Mouse (Mus musculus) liver, embryonic 13.5 days (tissue): ENCODE results near the gene Olfr399. TPM values are rescaled to one million over a fixed set of nuclear protein-coding genes. Genes with fewer than 3 reads are reported as not detected.

Experiments used
- ATAC-seq: fragments of 200-750 bp; cut with Nextera tagmentation; 2 replicates; pipeline ENCODE4 v1.8.0; 2017; ENCODE audit warnings: low read depth, mild to moderate bottlenecking, moderate number of reproducible peaks, moderate library complexity
- DNase-seq: peaks from one replicate; pipeline ENCODE4 v3.0.0; 2022
- H3K27ac ChIP-seq: fragments of 300-500 bp; sonication (generic); 2 replicates; pipeline ENCODE4 v1.5.1; 2015; ENCODE audit warnings: moderate library complexity, mild to moderate bottlenecking, inconsistent platforms
- H3K27me3 ChIP-seq: fragments of 300-500 bp; sonication (generic); 2 replicates; pipeline ENCODE4 v1.6.1; 2015; ENCODE audit warnings: mild to moderate bottlenecking, inconsistent platforms
- H3K36me3 ChIP-seq: fragments of 300-500 bp; sonication (generic); 2 replicates; pipeline ENCODE4 v1.6.1; 2015; ENCODE audit warnings: mild to moderate bottlenecking, inconsistent platforms
- H3K4me1 ChIP-seq: fragments of 300-500 bp; sonication (generic); replicated peaks from 2 replicates; pipeline ENCODE4 v1.6.1; 2015; ENCODE audit warnings: inconsistent platforms
- H3K4me2 ChIP-seq: fragments of 300-500 bp; sonication (generic); 2 replicates; pipeline ENCODE4 v1.6.1; 2015; ENCODE audit warnings: inconsistent platforms, mild to moderate bottlenecking, moderate library complexity
- H3K4me3 ChIP-seq: fragments of 300-500 bp; sonication (generic); replicated peaks from 2 replicates; pipeline ENCODE4 v1.5.1; 2015; ENCODE audit warnings: mild to moderate bottlenecking, inconsistent platforms
- H3K9ac ChIP-seq: fragments of 300-500 bp; sonication (generic); 2 replicates; pipeline ENCODE4 v1.6.1; 2015; ENCODE audit warnings: mild to moderate bottlenecking, inconsistent platforms
- H3K9me3 ChIP-seq: fragments of 300-500 bp; sonication (generic); replicated peaks from 2 replicates; pipeline ENCODE4 v1.6.1; 2016; ENCODE audit warnings: inconsistent platforms
- WGBS: fragments of 180-500 bp; shearing (Covaris S2); methylation state at CpG from one replicate; pipeline ENCODE4 v1.1.7; 2015; ENCODE audit not compliant: insufficient replicate concordance; 5-methylcytosine and 5-hydroxymethylcytosine counted together
- polyA plus RNA-seq: library from polyadenylated mRNA; unstranded; fragments of >200 nt; fragmentation: Nextera tagmentation; extraction: Ambion mirVana; gene quantifications from 2 replicates; pipeline ENCODE4 v1.2.1, GENCODE M21; 2015

Gene Olfr399
- polyA plus RNA-seq, result not detected in 2 replicates

- WGBS, result 59% methylated on average over 2 of the region's 2 CpGs
- ATAC-seq, result no peak
- no peak within 1 kb of the TSS for H3K27ac ChIP-seq
- H3K9me3 ChIP-seq, result 0 out of 2 replicates have a peak, but pooled peaks cover 2% of the 10 kb centered on the region
- no peak for DNase-seq
- H3K4me2 ChIP-seq, result no peak within 1 kb of the TSS
- no peaks in the 10 kb centered on the region for H3K27me3 ChIP-seq
- no peak within 1 kb of the TSS for H3K4me3 ChIP-seq
- H3K36me3 ChIP-seq, result no peaks in the 10 kb centered on the region
- H3K4me1 ChIP-seq, result no peaks in the 10 kb centered on the region
- no peak within 1 kb of the TSS for H3K9ac ChIP-seq
These were observed at the start of gene Olfr399, which contains the start of gene Olfr139 for GRCm38 (mm10) chr11:74056451-74056850. Gene Olfr399, minus strand, starts transcription at chr11:74056615. Gene Olfr139, minus strand, starts transcription at chr11:74056551.

GRCm38 (mm10) chr11:74105066-74105465 lies 48.7 kb upstream of the Olfr399 start:
- 29% methylated on average over 5 of the region's 5 CpGs for WGBS
- no peaks in the 10 kb centered on the region for H3K36me3 ChIP-seq
- no peak overlapping the region for H3K4me3 ChIP-seq
- no peak overlapping the region for H3K4me2 ChIP-seq
- ATAC-seq, result no peak
- H3K27ac ChIP-seq, result no peak overlapping the region
- DNase-seq, result no peak
- no peaks in the 10 kb centered on the region for H3K27me3 ChIP-seq
- H3K9me3 ChIP-seq, result peaks cover 11% of the 10 kb centered on the region; the same call in 1 of the 2 replicates
- no peaks in the 10 kb centered on the region for H3K4me1 ChIP-seq
- no peak overlapping the region for H3K9ac ChIP-seq

- Histone ChIP-seq H3K4me2 (no peak overlapping the region), H3K27ac (no peak overlapping the region), H3K27me3 (no peaks in the 10 kb centered on the region), H3K4me1 (no peaks in the 10 kb centered on the region), H3K9ac (no peak overlapping the region), H3K4me3 (no peak overlapping the region), H3K9me3 (0 out of 2 replicates have a peak, but pooled peaks cover 5% of the 10 kb centered on the region), H3K36me3 (no peaks in the 10 kb centered on the region)
- DNase-seq (no peak), ATAC-seq (no peak)
- 30% methylated on average over 2 of the region's 2 CpGs for WGBS
These were observed 45.1 kb upstream of the Olfr399 start for GRCm38 (mm10) chr11:74101507-74101906.

- Histone ChIP-seq H3K27me3 (no peaks in the 10 kb centered on the region), H3K9me3 (0 out of 2 replicates have a peak, but pooled peaks cover 2% of the 10 kb centered on the region), H3K36me3 (no peaks in the 10 kb centered on the region), H3K9ac (no peak overlapping the region), H3K4me3 (no peak overlapping the region), H3K27ac (no peak overlapping the region), H3K4me1 (no peaks in the 10 kb centered on the region), H3K4me2 (no peak overlapping the region)
- WGBS, result 23% methylated on average over 2 of the region's 2 CpGs
- DNase-seq (no peak), ATAC-seq (no peak)
These were observed 44.3 kb upstream of the Olfr399 start for GRCm38 (mm10) chr11:74100724-74101123.

- Histone ChIP-seq H3K36me3 (no peaks in the 10 kb centered on the region), H3K9ac (no peak within 1 kb of the TSS), H3K4me2 (no peak within 1 kb of the TSS), H3K27me3 (no peaks in the 10 kb centered on the region), H3K4me1 (no peaks in the 10 kb centered on the region), H3K27ac (no peak within 1 kb of the TSS), H3K4me3 (no peak within 1 kb of the TSS), H3K9me3 (0 out of 2 replicates have a peak, but pooled peaks cover under 1% of the 10 kb centered on the region)
- DNase-seq (no peak), ATAC-seq (no peak)
- WGBS, result 76% methylated on average over 1 of the region's 1 CpGs
These were observed 13.2 kb upstream of the Olfr399 start, which contains the start of gene Zfp616 for GRCm38 (mm10) chr11:74069655-74070054. Gene Zfp616, plus strand, starts transcription at chr11:74069955.

- Histone ChIP-seq H3K27me3 (no peaks in the 10 kb centered on the region), H3K9me3 (0 out of 2 replicates have a peak, but pooled peaks cover 2% of the 10 kb centered on the region), H3K27ac (no peak overlapping the region), H3K4me3 (no peak overlapping the region), H3K36me3 (no peaks in the 10 kb centered on the region), H3K4me1 (no peaks in the 10 kb centered on the region), H3K4me2 (no peak overlapping the region), H3K9ac (no peak overlapping the region)
- DNase-seq, result no peak
- no peak for ATAC-seq
- WGBS, result 40% methylated on average over 3 of the region's 3 CpGs
These were observed 5.1 kb downstream of the Olfr399 start for GRCm38 (mm10) chr11:74051347-74051746.

Other genes with a start within 250 kb of the Olfr399 start
- not detected in 2 replicates for gene Olfr392, start 239.6 kb downstream of the Olfr399 start, polyA plus RNA-seq
- not detected in 2 replicates for gene Olfr393, start 205.2 kb downstream of the Olfr399 start, polyA plus RNA-seq
- not detected in 2 replicates for gene Olfr394, start 165.8 kb downstream of the Olfr399 start, polyA plus RNA-seq
- gene Olfr395, start 147.3 kb downstream of the Olfr399 start, polyA plus RNA-seq, result not detected in 2 replicates
- not detected in 2 replicates for gene Olfr23, start 119.9 kb downstream of the Olfr399 start, polyA plus RNA-seq
- gene Olfr397, start 95.8 kb downstream of the Olfr399 start, polyA plus RNA-seq, result not detected in 2 replicates
- not detected in 2 replicates for gene Olfr398, start 66.2 kb downstream of the Olfr399 start, polyA plus RNA-seq
- not detected in 2 replicates for gene Olfr139, start 64 bp downstream of the Olfr399 start, polyA plus RNA-seq
- gene Zfp616, start 13.3 kb upstream of the Olfr399 start, polyA plus RNA-seq, result not detected in 2 replicates
- not detected in 2 replicates for gene Olfr401, start 57.1 kb upstream of the Olfr399 start, polyA plus RNA-seq
- gene Olfr402, start 96.9 kb upstream of the Olfr399 start, polyA plus RNA-seq, result not detected in 2 replicates
- not detected in 2 replicates for gene Olfr403, start 129.6 kb upstream of the Olfr399 start, polyA plus RNA-seq
- gene Olfr43, start 154.8 kb upstream of the Olfr399 start, polyA plus RNA-seq, result not detected in 2 replicates
- gene Olfr406, start 203.2 kb upstream of the Olfr399 start, polyA plus RNA-seq, result not detected in 2 replicates
- gene Olfr59, start 227.1 kb upstream of the Olfr399 start, polyA plus RNA-seq, result not detected in 2 replicates